Mouse (Mus musculus) MEL (cell line): Measurements from ENCODE around the gene Mier3. TPM values are rescaled to one million over a fixed set of nuclear protein-coding genes. Genes with fewer than 3 reads are reported as not detected.
A peak's percentile ranks its signal among the peaks of the same experiment; 100 is the strongest.

Experiments used
- DNase-seq: peaks from one replicate; pipeline ENCODE4 v3.0.0; 2011; ENCODE audit warnings: low read depth, low spot score
- H3K27ac ChIP-seq: 2 replicates; pipeline ENCODE4 v1.5.1; 2012; ENCODE audit warnings: low read depth, mild to moderate bottlenecking, control low read depth, low read length, moderate library complexity; ENCODE audit not compliant: control insufficient read depth
- H3K27me3 ChIP-seq, 2 experiments: fragments of 150-350 bp in 1 of 2; sonication (generic) in 1 of 2; 2 replicates each; pipeline ENCODE4 v1.6.1; 2012; ENCODE audit warnings: low read length in 2 of 2, mild to moderate bottlenecking in 2 of 2, improper control_type of control experiment in 1 of 2, moderate library complexity in 1 of 2; ENCODE audit not compliant: insufficient read depth in 2 of 2, control insufficient read depth in 1 of 2
- H3K36me3 ChIP-seq, 2 experiments: 2 replicates each; pipeline ENCODE4 v1.6.1; 2012 to 2014; ENCODE audit warnings: low read length in 2 of 2, improper control_type of control experiment in 1 of 2, inconsistent platforms in 1 of 2, mild to moderate bottlenecking in 1 of 2; ENCODE audit not compliant: insufficient read depth in 2 of 2, control insufficient read depth in 1 of 2
- H3K4me1 ChIP-seq, 2 experiments: fragments of 150-350 bp in 1 of 2; sonication (generic) in 1 of 2; 2 replicates each; pipeline ENCODE4 v1.6.1; 2012; ENCODE audit warnings: low read length in 2 of 2, improper control_type of control experiment in 1 of 2, mild to moderate bottlenecking in 1 of 2; ENCODE audit not compliant: insufficient read depth in 2 of 2, control insufficient read depth in 1 of 2
- H3K4me3 ChIP-seq, 2 experiments: fragments of 150-350 bp in 1 of 2; sonication (generic) in 1 of 2; 2 replicates each; pipeline ENCODE4 v1.5.1; 2012; ENCODE audit warnings: low read depth in 2 of 2, low read length in 2 of 2, mild to moderate bottlenecking in 2 of 2, moderate library complexity in 2 of 2, control low read depth in 1 of 2, improper control_type of control experiment in 1 of 2; ENCODE audit not compliant: control insufficient read depth in 1 of 2, insufficient read depth in 1 of 2
- H3K79me2 ChIP-seq: 2 replicates; pipeline ENCODE4 v1.6.1; 2012; ENCODE audit warnings: mild to moderate bottlenecking, low read length, moderate library complexity; ENCODE audit not compliant: control insufficient read depth, poor library complexity, insufficient read depth
- H3K9ac ChIP-seq: 2 replicates; pipeline ENCODE4 v1.6.1; 2012; ENCODE audit warnings: low read depth, mild to moderate bottlenecking, control low read depth, low read length, moderate library complexity; ENCODE audit not compliant: control insufficient read depth, poor library complexity, severe bottlenecking
- H3K9me3 ChIP-seq: fragments of 150-350 bp; sonication (generic); replicated peaks from 2 replicates; pipeline ENCODE4 v1.6.1; 2012; ENCODE audit warnings: mild to moderate bottlenecking, low read length, improper control_type of control experiment, moderate library complexity; ENCODE audit not compliant: insufficient read depth
- CTCF ChIP-seq, 3 experiments: IDR thresholded peaks in 2 of 3; conservative IDR thresholded peaks in 1 of 3; 2 replicates each; pipeline ENCODE4 v1.5.1; 2011 to 2012; ENCODE audit warnings: low read length in 3 of 3, low read depth in 2 of 3, mild to moderate bottlenecking in 2 of 3, improper control_type of control experiment in 1 of 3, inconsistent platforms in 1 of 3, mixed read lengths in 1 of 3, moderate library complexity in 1 of 3; ENCODE audit not compliant: control insufficient read depth in 1 of 3, insufficient read depth in 1 of 3, poor library complexity in 1 of 3, severe bottlenecking in 1 of 3
- E2F4 ChIP-seq: IDR thresholded peaks from 2 replicates; pipeline ENCODE4 v1.6.1; 2011; ENCODE audit warnings: low read depth, low read length, improper control_type of control experiment, borderline replicate concordance
- EP300 ChIP-seq, 2 experiments: IDR thresholded peaks; 2 replicates each; pipeline ENCODE4 v1.6.1; 2011; ENCODE audit warnings: improper control_type of control experiment in 2 of 2, low read length in 2 of 2, low read depth in 1 of 2, mild to moderate bottlenecking in 1 of 2
- ETS1 ChIP-seq: IDR thresholded peaks from 2 replicates; pipeline ENCODE4 v1.6.1; 2012; ENCODE audit warnings: low read depth, mild to moderate bottlenecking, inconsistent platforms, low read length, improper control_type of control experiment, moderate library complexity
- GATA1 ChIP-seq: IDR thresholded peaks from 2 replicates; pipeline ENCODE4 v1.6.1; 2011; ENCODE audit warnings: low read depth, low read length, improper control_type of control experiment
- HCFC1 ChIP-seq: IDR thresholded peaks from 2 replicates; pipeline ENCODE4 v1.6.1; 2012; ENCODE audit warnings: low read depth, mild to moderate bottlenecking, inconsistent platforms, low read length, improper control_type of control experiment, moderate library complexity
- JUND ChIP-seq: IDR thresholded peaks from 2 replicates; pipeline ENCODE4 v1.6.1; 2011; ENCODE audit warnings: low read depth, mild to moderate bottlenecking, improper control_type of control experiment, low read length
- MAX ChIP-seq: IDR thresholded peaks from 2 replicates; pipeline ENCODE4 v1.6.1; 2011; ENCODE audit warnings: low read length, improper control_type of control experiment
- MAZ ChIP-seq: IDR thresholded peaks from 2 replicates; pipeline ENCODE4 v1.6.1; 2012; ENCODE audit warnings: low read depth, mild to moderate bottlenecking, inconsistent platforms, low read length, improper control_type of control experiment
- MXI1 ChIP-seq: IDR thresholded peaks from 2 replicates; pipeline ENCODE4 v1.6.1; 2011; ENCODE audit warnings: mild to moderate bottlenecking, low read depth, low read length, improper control_type of control experiment
- NRF1 ChIP-seq: IDR thresholded peaks from 2 replicates; pipeline ENCODE4 v1.6.1; 2014; ENCODE audit warnings: low read depth, mild to moderate bottlenecking, inconsistent platforms, low read length, improper control_type of control experiment, moderate library complexity; ENCODE audit not compliant: poor library complexity, insufficient read depth, severe bottlenecking
- POLR2AphosphoS5 ChIP-seq: IDR thresholded peaks from 2 replicates; pipeline ENCODE4 v1.6.1; 2012; ENCODE audit warnings: low read depth, borderline replicate concordance, mild to moderate bottlenecking, inconsistent platforms, low read length, moderate library complexity, mixed read lengths
- RAD21 ChIP-seq: IDR thresholded peaks from 2 replicates; pipeline ENCODE4 v1.6.1; 2011; ENCODE audit warnings: mild to moderate bottlenecking, low read depth, low read length, improper control_type of control experiment
- TCF12 ChIP-seq: IDR thresholded peaks from 2 replicates; pipeline ENCODE4 v1.6.1; 2014; ENCODE audit warnings: low read depth, mild to moderate bottlenecking, inconsistent platforms, low read length, improper control_type of control experiment, moderate library complexity
- USF1 ChIP-seq: IDR thresholded peaks from 2 replicates; pipeline ENCODE4 v1.6.1; 2014; ENCODE audit warnings: low read depth, mild to moderate bottlenecking, inconsistent platforms, low read length, improper control_type of control experiment, moderate library complexity
- USF2 ChIP-seq, 2 experiments: IDR thresholded peaks; 2 replicates each; pipeline ENCODE4 v1.6.1; 2011 to 2012; ENCODE audit warnings: improper control_type of control experiment in 2 of 2, low read length in 2 of 2, borderline replicate concordance in 1 of 2, inconsistent platforms in 1 of 2, low read depth in 1 of 2, mild to moderate bottlenecking in 1 of 2; ENCODE audit not compliant: insufficient read depth in 1 of 2
- ZC3H11A ChIP-seq: IDR thresholded peaks from 2 replicates; pipeline ENCODE4 v1.6.1; 2012; ENCODE audit warnings: low read depth, mild to moderate bottlenecking, inconsistent platforms, low read length, improper control_type of control experiment
- ZMIZ1 ChIP-seq: IDR thresholded peaks from 2 replicates; pipeline ENCODE4 v1.6.1; 2012; ENCODE audit warnings: low read depth, mild to moderate bottlenecking, inconsistent platforms, low read length, improper control_type of control experiment, moderate library complexity
- polyA plus RNA-seq, 2 experiments: library from polyadenylated mRNA; stranded (reverse) in 1 of 2; unstranded in 1 of 2; fragments of >175 nt in 1 of 2; fragments of >200 nt in 1 of 2; gene quantifications; 2 replicates each; pipeline versions ENCODE4 v1.2.1 to v1.2.4; 2012; ENCODE audit warnings: low replicate concordance in 2 of 2, low read depth in 1 of 2; ENCODE audit not compliant: insufficient read length in 2 of 2, insufficient read depth in 1 of 2, missing spikeins in 1 of 2
- total RNA-seq: library from RNA; depleted of rRNA; stranded (reverse); fragments of 300-350 nt; gene quantifications from 2 replicates; pipeline ENCODE4 v1.2.3, GENCODE M21; 2012

Mier3 gene
- total and polyA plus RNA-seq, 3 experiments, result 12.6 to 15.8 TPM; not detected in 1

GRCm38 (mm10) chr13:111646204-111646603 lies 34.6 kb upstream of the Mier3 start:
- peaks cover 0 to 1% of the 10 kb centered on the region in 2 experiments; a peak in 3 of 4 replicates for H3K27me3 ChIP-seq
- H3K9ac ChIP-seq, result no peak overlapping the region
- DNase-seq, result peak; percentile 41
- H3K9me3 ChIP-seq, result no peaks in the 10 kb centered on the region
- H3K4me3 ChIP-seq, result no peak overlapping the region
- TF ChIP-seq ETS1 (0 out of 2 replicates have a peak, but pooled peaks have one; percentile 23), USF2 (IDR thresholded peaks at IDR 0.05; ENCODE audit: borderline replicate concordance in 1 of 2, insufficient read depth in 1 of 2, low read depth in 1 of 2, low read length in 2 of 2) (no peak)
- no peaks in the 10 kb centered on the region for H3K79me2 ChIP-seq
- no peak overlapping the region for H3K27ac ChIP-seq
- H3K4me1 ChIP-seq, result no peaks in the 10 kb centered on the region; a peak in 1 of 4 replicates
- no peaks in the 10 kb centered on the region for H3K36me3 ChIP-seq

GRCm38 (mm10) chr13:111647279-111647678 lies 33.5 kb upstream of the Mier3 start:
- Histone ChIP-seq H3K9ac (no peak overlapping the region), H3K4me3 (no peak overlapping the region), H3K9me3 (no peaks in the 10 kb centered on the region), H3K36me3 (no peaks in the 10 kb centered on the region), H3K27ac (no peak overlapping the region), H3K79me2 (no peaks in the 10 kb centered on the region), H3K27me3 (peaks cover 0 to 1% of the 10 kb centered on the region in 2 experiments; a peak in 3 of 4 replicates), H3K4me1 (no peaks in the 10 kb centered on the region; a peak in 1 of 4 replicates)
- no peak for TF ChIP-seq CTCF (IDR thresholded peaks at IDR 0.05 in 2 of 3, conservative IDR thresholded peaks at IDR 0.05 in 1 of 3; ENCODE audit: control insufficient read depth in 1 of 3, insufficient read depth in 1 of 3, low read depth in 2 of 3, low read length in 3 of 3, poor library complexity in 1 of 3, severe bottlenecking in 1 of 3)
- no peak for TF ChIP-seq EP300 (IDR thresholded peaks at IDR 0.05; ENCODE audit: low read depth in 1 of 2, low read length in 2 of 2)
- DNase-seq, result no peak

DNA sequence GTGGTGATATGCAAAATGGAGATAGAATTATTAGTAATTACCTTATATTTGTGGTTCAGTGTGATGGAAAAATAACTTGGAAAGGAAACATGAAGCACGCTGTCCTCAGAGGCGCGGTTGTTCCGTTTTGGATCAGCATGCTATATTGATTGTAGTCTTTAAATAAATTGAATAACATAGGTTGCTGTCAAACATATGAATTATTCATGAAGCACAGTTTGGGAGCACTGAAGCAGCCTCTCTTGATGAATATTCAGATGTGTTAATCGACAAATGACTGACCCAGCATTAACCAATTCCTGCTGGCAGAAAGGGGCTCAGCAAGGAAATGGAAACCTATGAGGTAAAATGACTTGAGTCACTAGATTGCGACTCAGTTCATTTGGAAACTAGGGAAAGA lies 29.8 kb upstream of the Mier3 start:
- no peak overlapping the region for H3K4me3 ChIP-seq
- peaks cover 0 to 10% of the 10 kb centered on the region in 2 experiments; a peak in 2 of 4 replicates for H3K36me3 ChIP-seq
- no peaks in the 10 kb centered on the region for H3K9me3 ChIP-seq
- H3K4me1 ChIP-seq, result peaks cover 0 to 7% of the 10 kb centered on the region in 2 experiments; a peak in 2 of 4 replicates
- no peak for DNase-seq
- TF ChIP-seq TCF12 (no peak), USF1 (no peak), GATA1 (no peak), E2F4 (no peak), MXI1 (no peak), RAD21 (no peak), NRF1 (no peak), USF2 (IDR thresholded peaks at IDR 0.05; ENCODE audit: borderline replicate concordance in 1 of 2, insufficient read depth in 1 of 2, low read depth in 1 of 2, low read length in 2 of 2) (no peak), ZMIZ1 (no peak), POLR2AphosphoS5 (no peak), HCFC1 (no peak), MAZ (no peak), MAX (no peak), ZC3H11A (no peak), JUND (no peak)
- no peaks in the 10 kb centered on the region for H3K79me2 ChIP-seq
- peaks cover 0 to 2% of the 10 kb centered on the region in 2 experiments; a peak in 2 of 4 replicates for H3K27me3 ChIP-seq
- H3K9ac ChIP-seq, result no peak overlapping the region
- no peak overlapping the region for H3K27ac ChIP-seq
